Mouse (Mus musculus): ENCODE data around the gene F2. TPM values are rescaled to one million over a fixed set of nuclear protein-coding genes. Genes with fewer than 3 reads are reported as not detected.
A peak's percentile ranks its signal among the peaks of the same experiment; 100 is the strongest.

Gene F2
- polyA plus RNA-seq, 1 experiment from 2014 or later, result not detected

- H3K36me3 ChIP-seq, result peaks cover 96% of the 10 kb centered on the region
- H3K9me3 ChIP-seq, result no peaks in the 10 kb centered on the region
- H3K4me1 ChIP-seq (replicated peaks), result no peaks in the 10 kb centered on the region
- no peak overlapping the region for H3K27ac ChIP-seq
- H3K4me3 ChIP-seq (replicated peaks), result no peak overlapping the region
- no peak for ATAC-seq
- no peaks in the 10 kb centered on the region for H3K27me3 ChIP-seq
- H3K4me2 ChIP-seq (replicated peaks), result no peak overlapping the region
- 97% methylated on average over 8 of the region's 8 CpGs for WGBS
- no peak overlapping the region for H3K9ac ChIP-seq (replicated peaks)
These were observed 23.4 kb upstream of the F2 start for GRCm38 (mm10) chr2:91659657-91660056.

GRCm38 (mm10) chr2:91656774-91657173 lies 20.6 kb upstream of the F2 start:
- H3K4me3 ChIP-seq (replicated peaks), result no peak overlapping the region
- WGBS, result 78% methylated on average over 8 of the region's 8 CpGs
- no peaks in the 10 kb centered on the region for H3K9me3 ChIP-seq
- H3K36me3 ChIP-seq, result peaks cover 81% of the 10 kb centered on the region
- H3K27ac ChIP-seq, result no peak overlapping the region
- ATAC-seq, result no peak
- no peaks in the 10 kb centered on the region for H3K27me3 ChIP-seq
- H3K4me1 ChIP-seq (replicated peaks), result peaks cover 11% of the 10 kb centered on the region
- no peak overlapping the region for H3K4me2 ChIP-seq (replicated peaks)
- H3K9ac ChIP-seq (replicated peaks), result no peak overlapping the region

GRCm38 (mm10) chr2:91655827-91656226 lies 19.6 kb upstream of the F2 start:
- H3K9me3 ChIP-seq, result no peaks in the 10 kb centered on the region
- peaks cover 72% of the 10 kb centered on the region for H3K36me3 ChIP-seq
- no peaks in the 10 kb centered on the region for H3K27me3 ChIP-seq
- no peak for ATAC-seq
- H3K4me2 ChIP-seq (replicated peaks), result no peak overlapping the region
- no peak overlapping the region for H3K4me3 ChIP-seq (replicated peaks)
- H3K9ac ChIP-seq (replicated peaks), result no peak overlapping the region
- no peak overlapping the region for H3K27ac ChIP-seq
- peaks cover 19% of the 10 kb centered on the region for H3K4me1 ChIP-seq (replicated peaks)
- WGBS, result 80% methylated on average over 6 of the region's 6 CpGs

- WGBS, result 96% methylated on average over 5 of the region's 5 CpGs
- no peak overlapping the region for H3K9ac ChIP-seq (replicated peaks)
- ATAC-seq, result no peak
- peaks cover 23% of the 10 kb centered on the region for H3K4me1 ChIP-seq (replicated peaks)
- no peak overlapping the region for H3K4me3 ChIP-seq (replicated peaks)
- H3K9me3 ChIP-seq, result no peaks in the 10 kb centered on the region
- no peak overlapping the region for H3K27ac ChIP-seq
- H3K27me3 ChIP-seq, result no peaks in the 10 kb centered on the region
- H3K4me2 ChIP-seq (replicated peaks), result no peak overlapping the region
- peaks cover 70% of the 10 kb centered on the region for H3K36me3 ChIP-seq
These were observed 19.2 kb upstream of the F2 start for GRCm38 (mm10) chr2:91655388-91655787.

- H3K4me3 ChIP-seq (replicated peaks), result no peak overlapping the region
- ATAC-seq, result no peak
- H3K9me3 ChIP-seq, result no peaks in the 10 kb centered on the region
- H3K4me2 ChIP-seq (replicated peaks), result no peak overlapping the region
- H3K36me3 ChIP-seq, result peaks cover 48% of the 10 kb centered on the region
- no peak overlapping the region for H3K27ac ChIP-seq
- 44% methylated on average over 6 of the region's 6 CpGs for WGBS
- peaks cover 33% of the 10 kb centered on the region for H3K4me1 ChIP-seq (replicated peaks)
- H3K9ac ChIP-seq (replicated peaks), result 0 out of 2 replicates have a peak overlapping the region, but pooled peaks have one; percentile 7
- no peaks in the 10 kb centered on the region for H3K27me3 ChIP-seq
These were observed 16.6 kb upstream of the F2 start for GRCm38 (mm10) chr2:91652863-91653262.

- no peak for ATAC-seq
- H3K27me3 ChIP-seq, result no peaks in the 10 kb centered on the region
- WGBS, result 90% methylated on average over 14 of the region's 14 CpGs
- no peak overlapping the region for H3K4me2 ChIP-seq (replicated peaks)
- no peak overlapping the region for H3K9ac ChIP-seq (replicated peaks)
- peaks cover 48% of the 10 kb centered on the region for H3K36me3 ChIP-seq
- no peaks in the 10 kb centered on the region for H3K9me3 ChIP-seq
- no peak overlapping the region for H3K27ac ChIP-seq
- H3K4me3 ChIP-seq (replicated peaks), result no peak overlapping the region
- peaks cover 33% of the 10 kb centered on the region for H3K4me1 ChIP-seq (replicated peaks)
These were observed 15.4 kb upstream of the F2 start for GRCm38 (mm10) chr2:91651458-91652258.

GRCm38 (mm10) chr2:91650360-91650995 lies 14.3 kb upstream of the F2 start:
- WGBS, result 18% methylated on average over 16 of the region's 16 CpGs
- H3K9ac ChIP-seq (replicated peaks), result peak overlapping the region; percentile 68
- H3K4me3 ChIP-seq (replicated peaks), result peak overlapping the region; percentile 91
- no peaks in the 10 kb centered on the region for H3K9me3 ChIP-seq
- ATAC-seq, result peak; percentile 71
- H3K27me3 ChIP-seq, result no peaks in the 10 kb centered on the region
- peak overlapping the region; percentile 100 for H3K4me2 ChIP-seq (replicated peaks)
- H3K27ac ChIP-seq, result peak overlapping the region; percentile 74
- peaks cover 48% of the 10 kb centered on the region for H3K36me3 ChIP-seq
- peaks cover 33% of the 10 kb centered on the region for H3K4me1 ChIP-seq (replicated peaks)

GRCm38 (mm10) chr2:91649553-91650359 lies 13.5 kb upstream of the F2 start, which contains the start of the genes Zfp408 and Arhgap1:
Gene Zfp408, minus strand, starts transcription at chr2:91649791.
Gene Arhgap1, plus strand, starts transcription at chr2:91649860.
- WGBS, result under 1% methylated on average over 44 of the region's 44 CpGs
- Histone ChIP-seq H3K4me3 (replicated peaks) (peak within 1 kb of the TSS; percentile 91), H3K36me3 (peaks cover 48% of the 10 kb centered on the region)

GRCm38 (mm10) chr2:91649152-91649551 lies 12.9 kb upstream of the F2 start:
- Histone ChIP-seq H3K27me3 (no peaks in the 10 kb centered on the region), H3K4me2 (replicated peaks) (peak overlapping the region; percentile 100), H3K9ac (replicated peaks) (peak overlapping the region; percentile 94), H3K4me3 (replicated peaks) (peak overlapping the region; percentile 91), H3K9me3 (no peaks in the 10 kb centered on the region), H3K36me3 (peaks cover 48% of the 10 kb centered on the region), H3K4me1 (replicated peaks) (peaks cover 33% of the 10 kb centered on the region), H3K27ac (peak overlapping the region; percentile 85)
- peak; percentile 7; the same call in 1 of the 2 replicates for ATAC-seq
- 4% methylated on average over 15 of the region's 15 CpGs for WGBS

More at GRCm38 (mm10) chr2:91649553-91650359, 13.5 kb upstream of the F2 start, which contains the start of the genes Zfp408 and Arhgap1:
- H3K27ac ChIP-seq, result peak within 1 kb of the TSS; percentile 85
- peaks cover 33% of the 10 kb centered on the region for H3K4me1 ChIP-seq (replicated peaks)
- H3K9me3 ChIP-seq, result no peaks in the 10 kb centered on the region
- H3K27me3 ChIP-seq, result no peaks in the 10 kb centered on the region
- peak within 1 kb of the TSS; percentile 100 for H3K4me2 ChIP-seq (replicated peaks)
- peak; percentile 95 for ATAC-seq
- H3K9ac ChIP-seq (replicated peaks), result peak within 1 kb of the TSS; percentile 94

GRCm38 (mm10) chr2:91646733-91647132 lies 10.5 kb upstream of the F2 start:
- no peak overlapping the region for H3K4me2 ChIP-seq (replicated peaks)
- WGBS, result 20% methylated on average over 1 of the region's 1 CpGs
- no peaks in the 10 kb centered on the region for H3K9me3 ChIP-seq
- no peak overlapping the region for H3K27ac ChIP-seq
- peaks cover 22% of the 10 kb centered on the region for H3K4me1 ChIP-seq (replicated peaks)
- H3K4me3 ChIP-seq (replicated peaks), result no peak overlapping the region
- no peak overlapping the region for H3K9ac ChIP-seq (replicated peaks)
- H3K27me3 ChIP-seq, result no peaks in the 10 kb centered on the region
- H3K36me3 ChIP-seq, result peaks cover 61% of the 10 kb centered on the region
- ATAC-seq, result no peak

- ATAC-seq, result no peak
- Histone ChIP-seq H3K27me3 (no peaks in the 10 kb centered on the region), H3K4me1 (replicated peaks) (peaks cover 14% of the 10 kb centered on the region), H3K4me3 (replicated peaks) (no peak overlapping the region), H3K9me3 (no peaks in the 10 kb centered on the region), H3K36me3 (peaks cover 65% of the 10 kb centered on the region), H3K4me2 (replicated peaks) (no peak overlapping the region), H3K9ac (replicated peaks) (no peak overlapping the region), H3K27ac (no peak overlapping the region)
- WGBS, result 94% methylated on average over 11 of the region's 11 CpGs
These were observed 9.6 kb upstream of the F2 start for GRCm38 (mm10) chr2:91645811-91646210.

Measured in midbrain, embryonic 13.5 days (tissue).